Mouse (Mus musculus) left cerebral cortex, adult 9 months (tissue): ENCODE data around the gene Gpr37l1.

Source experiments
- DNase-seq, 2 experiments: peaks; one replicate each; pipeline ENCODE4 v3.0.0; 2022; ENCODE audit warnings: low spot score in 2 of 2

The Gpr37l1 gene

DNA sequence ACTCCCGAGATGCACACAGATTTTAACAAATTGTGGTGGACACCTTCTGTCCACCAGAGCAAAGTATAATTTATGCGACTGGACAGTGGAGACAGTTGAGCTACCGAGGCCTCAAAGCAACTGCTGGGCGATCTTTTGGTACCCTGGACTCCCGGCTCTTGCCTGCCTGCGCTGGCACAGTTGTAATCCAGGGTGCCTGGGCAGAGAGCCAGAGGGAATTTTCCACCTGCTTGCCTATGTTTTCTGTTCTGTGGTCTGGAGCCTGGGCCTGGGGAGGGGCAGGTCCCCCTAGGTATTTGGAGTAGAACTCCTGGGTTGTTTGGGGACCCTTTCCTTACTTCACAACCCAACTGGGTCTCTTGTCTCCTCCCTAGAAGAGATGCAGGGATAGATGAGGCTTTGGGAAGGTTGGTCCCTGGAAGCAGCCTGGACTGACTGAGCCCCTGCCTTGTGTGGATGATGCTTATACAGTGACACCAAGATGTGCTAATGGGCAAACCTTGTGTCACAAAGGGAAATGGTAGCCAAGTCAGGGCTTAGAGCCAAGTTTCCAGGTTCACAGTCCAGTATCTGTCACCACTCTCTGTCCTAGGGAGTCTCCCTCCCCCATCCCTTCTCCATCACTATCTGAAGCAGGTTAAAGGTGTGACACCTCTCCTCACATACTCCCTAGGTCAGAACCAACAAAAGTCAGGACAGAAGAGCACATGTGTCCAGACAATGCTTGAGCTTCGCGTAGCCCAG is 14.6 kb upstream of the Gpr37l1 start:
- DNase-seq = no peak

DNA sequence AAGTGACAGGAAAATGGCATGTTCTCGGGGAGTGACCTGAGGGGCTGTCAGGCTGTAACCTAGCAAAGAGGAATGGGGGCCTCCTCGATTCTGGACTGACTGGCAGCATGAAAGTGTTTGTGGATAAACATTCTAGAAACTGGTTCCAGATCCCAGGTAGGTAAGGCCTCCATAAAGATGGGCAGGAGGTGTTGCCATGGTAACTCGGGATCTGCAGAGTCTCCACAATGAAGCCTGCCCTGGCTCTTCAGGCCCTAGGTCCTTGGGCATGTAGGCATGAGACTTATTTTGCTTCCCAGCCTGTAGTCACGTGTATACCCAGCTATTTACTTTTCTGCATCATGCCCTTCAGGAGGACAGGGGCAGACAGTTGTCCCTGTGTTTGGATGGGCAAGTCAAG is 13.8 kb upstream of the Gpr37l1 start:
- DNase-seq = no peak

DNA sequence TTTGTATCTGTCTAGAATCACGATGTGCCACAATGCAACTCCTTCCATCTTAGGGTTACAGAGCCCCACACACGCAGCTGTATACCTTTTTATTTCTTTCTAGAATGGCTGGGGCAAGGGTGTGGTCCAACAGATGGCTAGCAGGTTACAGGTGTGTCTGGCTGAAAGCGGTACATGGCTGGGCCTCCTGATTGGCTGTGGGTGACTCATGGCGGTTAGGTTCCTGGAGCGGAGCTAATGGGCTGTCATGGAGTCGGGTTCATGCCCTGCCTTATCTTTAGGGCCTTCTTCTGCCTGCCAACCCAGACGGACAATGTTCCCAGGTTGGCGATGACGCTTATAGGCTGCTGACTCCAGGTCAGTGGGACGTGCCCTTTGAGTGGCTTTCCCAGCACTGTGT is 13.3 kb upstream of the Gpr37l1 start:
- DNase-seq = no peak

DNA sequence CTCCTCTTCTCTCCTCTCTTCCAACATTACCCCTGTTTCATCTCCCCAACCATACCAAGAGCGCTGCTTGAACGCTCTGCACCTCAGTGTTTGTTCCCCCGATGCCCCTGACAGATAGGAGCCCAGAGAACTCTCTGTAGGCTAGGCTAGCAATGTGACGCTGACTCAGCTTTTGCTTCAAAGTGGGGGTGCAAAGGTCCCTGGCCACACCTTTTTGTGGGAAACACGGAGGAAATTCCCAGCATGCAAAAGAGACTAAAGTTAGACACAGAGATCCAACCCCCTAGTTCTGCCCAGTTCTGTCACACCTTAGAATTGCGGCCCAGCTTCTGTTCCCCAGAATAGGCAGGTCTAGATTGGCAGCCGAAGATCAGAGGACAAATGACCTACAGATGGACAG is 11.4 kb upstream of the Gpr37l1 start:
- DNase-seq = no peak

DNA sequence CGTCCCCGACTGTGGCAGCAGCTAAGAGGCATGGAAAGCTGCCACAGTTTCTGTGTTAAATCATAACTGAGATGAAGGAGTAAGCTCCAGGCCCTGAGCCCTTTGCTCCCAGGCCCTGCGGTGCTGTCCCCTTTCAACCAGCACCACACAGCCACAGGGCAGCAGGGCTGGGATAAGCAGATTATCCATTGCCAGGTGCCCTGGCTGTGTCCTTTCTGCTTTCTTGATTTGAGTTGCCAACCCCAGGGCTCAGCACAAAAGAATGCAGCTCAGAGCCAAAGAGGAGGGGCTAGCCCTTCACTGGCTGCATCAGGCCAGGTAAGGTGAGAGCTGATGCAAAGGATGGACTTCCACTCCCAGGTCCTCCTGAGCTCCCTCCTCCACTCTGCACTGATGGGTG is 10.2 kb upstream of the Gpr37l1 start:
- no peak for DNase-seq

DNA sequence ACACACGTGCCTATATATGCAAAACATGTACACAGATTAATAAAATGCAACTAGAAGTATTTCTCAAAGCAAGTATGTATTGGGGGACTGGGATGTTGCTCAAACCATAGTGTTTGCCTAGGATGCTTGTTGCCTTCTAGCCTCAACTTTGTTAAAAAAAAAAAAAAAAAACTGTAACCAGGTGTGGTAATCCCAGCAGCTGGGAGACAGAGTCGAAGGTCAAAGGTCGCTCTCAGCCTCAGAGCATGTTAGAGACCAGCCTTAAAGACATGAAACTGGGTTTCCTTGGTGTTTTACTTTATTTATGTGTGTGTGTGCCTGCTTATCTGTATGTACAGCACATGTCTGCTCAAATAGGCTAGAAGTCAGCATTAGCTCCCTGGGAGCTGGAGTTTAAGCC is 7.7 kb upstream of the Gpr37l1 start:
- no peak for DNase-seq

DNA sequence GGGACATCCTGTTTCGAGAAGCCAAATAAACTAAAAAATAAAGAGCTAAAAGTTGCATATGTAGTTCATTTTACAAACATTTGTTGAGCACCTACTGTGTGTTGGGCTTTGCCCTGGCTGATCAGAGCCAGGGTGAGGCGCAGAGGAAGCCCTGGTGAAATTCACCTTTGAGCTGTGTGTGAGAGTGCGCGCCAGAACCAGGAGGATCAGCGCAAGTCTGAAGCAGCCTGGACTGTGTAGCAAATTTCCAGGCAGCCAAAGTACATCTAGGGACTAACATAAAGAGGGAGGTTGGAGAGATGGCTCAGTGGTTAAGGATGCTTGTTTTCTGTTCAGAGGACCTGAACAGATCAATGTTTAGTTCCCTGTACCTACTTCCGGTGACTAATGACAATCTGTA is 5.8 kb upstream of the Gpr37l1 start:
- no peak for DNase-seq

DNA sequence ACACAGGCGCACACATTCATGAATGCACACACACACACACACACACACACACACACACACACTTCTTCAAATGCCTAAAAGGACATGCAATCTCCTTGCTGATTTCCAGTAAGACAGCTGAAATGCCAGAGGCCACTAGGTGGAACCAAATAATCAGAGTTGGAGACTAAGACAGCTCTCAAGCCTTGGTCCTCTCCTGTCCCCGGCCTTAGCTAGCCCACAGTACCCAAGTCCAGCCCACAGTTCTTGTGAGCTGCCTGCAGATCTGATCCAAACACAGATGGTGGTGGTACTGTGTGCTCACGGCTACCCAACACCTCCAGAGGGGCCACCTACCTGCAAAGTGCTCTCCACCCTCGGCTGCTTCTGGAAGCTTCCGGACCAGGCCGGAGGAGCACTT is 4.5 kb upstream of the Gpr37l1 start:
- peak in 1 of 2 experiments; percentile 83 for DNase-seq

DNA sequence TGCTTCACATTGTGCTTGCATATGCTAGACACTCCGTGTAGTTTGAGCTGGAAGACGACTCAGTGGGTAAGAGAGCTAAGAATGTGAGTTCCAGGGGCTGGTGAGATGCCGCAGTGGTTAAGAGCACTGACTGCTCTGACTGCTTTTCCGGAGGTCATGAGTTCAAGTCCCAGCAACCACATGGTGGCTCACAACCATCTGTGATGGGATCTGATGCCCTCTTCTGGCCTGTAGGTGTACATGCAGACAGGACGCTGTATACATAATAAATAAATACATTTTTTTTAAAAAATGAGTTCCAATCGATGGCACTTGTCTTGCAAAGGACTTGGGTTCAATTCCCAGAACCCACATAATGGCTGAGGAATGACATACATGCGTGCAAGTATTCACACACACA is 3.7 kb upstream of the Gpr37l1 start:
- DNase-seq = no peak

DNA sequence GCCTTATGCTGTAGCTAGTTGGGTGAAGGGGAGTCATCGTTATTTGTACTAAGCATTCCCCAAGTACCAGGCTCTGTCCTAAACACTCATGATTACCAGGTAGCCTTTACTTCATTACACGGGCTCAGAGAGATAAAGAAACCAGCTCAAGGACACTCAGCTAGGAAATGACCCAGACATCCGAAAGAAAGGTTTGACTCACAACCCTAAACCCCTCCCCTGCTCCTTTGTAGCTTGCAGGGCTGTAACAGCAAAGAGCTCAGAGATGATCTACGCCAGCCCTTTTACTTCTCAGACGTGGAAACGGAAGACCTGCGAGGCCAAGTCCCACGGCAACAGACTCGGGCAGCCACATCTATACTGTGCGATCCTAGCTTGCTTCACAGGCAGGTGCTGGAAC is 2.8 kb upstream of the Gpr37l1 start:
- no peak for DNase-seq

DNA sequence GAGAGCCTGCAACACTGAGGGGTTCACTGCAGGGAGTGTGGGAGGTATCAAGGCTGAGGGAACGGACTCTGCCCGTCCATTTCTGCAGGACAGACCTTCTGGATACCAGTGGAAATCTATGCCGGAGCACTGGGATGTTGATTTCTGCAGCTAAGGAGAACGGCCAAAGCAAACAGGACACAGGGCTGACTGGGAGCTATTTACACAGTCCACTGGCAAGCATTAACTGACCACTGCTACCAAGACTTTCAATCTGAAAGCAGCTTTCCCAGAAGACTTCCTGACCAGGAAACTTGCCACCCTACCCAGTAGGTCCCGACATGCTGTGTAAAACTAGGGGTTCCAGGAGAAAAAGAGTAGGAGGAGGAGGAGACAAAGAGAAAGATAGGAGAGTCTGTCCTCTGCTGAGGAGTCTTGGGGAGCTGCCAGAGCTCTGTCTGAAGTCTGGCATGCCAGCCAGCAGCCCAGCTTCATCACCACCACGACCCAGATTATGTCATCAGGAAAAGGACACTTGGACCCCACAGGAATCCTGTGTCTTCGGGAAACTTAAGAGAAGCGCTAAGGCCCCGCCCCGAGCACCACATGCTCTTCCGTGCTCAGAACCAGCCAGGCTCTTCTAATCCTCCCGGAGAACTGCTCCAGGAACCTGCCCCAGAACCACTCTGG is 2.2 kb upstream of the Gpr37l1 start:
- DNase-seq = no peak

DNA sequence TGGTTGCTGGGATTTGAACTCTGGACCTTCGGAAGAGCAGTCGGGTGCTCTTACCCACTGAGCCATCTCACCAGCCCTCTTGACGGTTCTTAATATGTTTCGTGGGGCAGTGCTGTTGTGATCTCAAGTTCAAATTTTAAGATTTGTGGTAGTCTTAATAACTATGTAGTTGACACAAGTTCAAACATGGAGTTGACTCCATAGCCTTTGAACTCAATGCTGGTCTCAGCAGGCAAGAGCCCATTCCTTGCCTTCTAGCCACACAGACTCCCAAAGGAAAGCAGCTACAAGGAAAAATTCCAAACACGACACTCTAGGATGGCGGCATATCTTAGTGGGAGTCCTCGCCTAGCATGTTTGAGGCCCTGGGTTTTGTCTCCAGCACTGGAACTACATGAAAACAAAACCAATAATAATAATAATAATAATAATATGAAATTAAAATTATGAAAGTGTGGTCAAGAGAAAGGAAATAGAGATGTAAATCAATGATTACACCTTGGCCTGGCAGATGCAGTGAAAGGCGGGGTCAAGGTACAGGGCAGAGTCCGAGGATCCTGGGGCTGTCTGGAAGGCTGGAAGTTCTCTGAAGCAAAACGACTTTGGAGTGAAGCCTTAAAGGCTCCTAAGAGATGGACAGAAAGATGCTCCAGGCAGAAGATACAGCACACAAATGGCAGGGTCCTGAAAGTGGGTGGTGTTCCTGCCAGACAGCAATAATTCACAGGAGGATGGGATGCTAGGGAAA is 1.1 kb upstream of the Gpr37l1 start:
- DNase-seq = no peak

DNA sequence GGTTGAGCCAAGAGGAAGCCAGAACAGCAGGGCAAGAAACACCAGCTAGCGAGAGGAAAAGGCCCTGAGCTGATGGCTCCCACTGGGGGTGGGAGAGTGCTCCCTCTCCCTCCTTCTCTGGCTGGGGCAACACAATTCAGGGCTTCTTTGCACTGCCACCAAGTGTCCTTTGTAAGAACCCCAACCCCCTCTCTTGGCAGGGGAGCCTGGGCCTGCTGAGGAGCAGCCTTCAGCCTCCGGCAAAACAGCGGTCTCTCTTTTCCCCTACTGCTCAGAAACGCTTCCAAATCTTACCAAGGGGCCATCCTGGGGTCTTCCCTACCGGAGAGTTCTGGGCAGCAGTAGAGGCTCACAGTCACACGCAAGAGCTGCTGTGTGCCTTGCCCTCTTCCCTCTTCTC is 4.8 kb downstream of the Gpr37l1 start:
- DNase-seq = peak in 1 of 2 experiments; percentile 59

DNA sequence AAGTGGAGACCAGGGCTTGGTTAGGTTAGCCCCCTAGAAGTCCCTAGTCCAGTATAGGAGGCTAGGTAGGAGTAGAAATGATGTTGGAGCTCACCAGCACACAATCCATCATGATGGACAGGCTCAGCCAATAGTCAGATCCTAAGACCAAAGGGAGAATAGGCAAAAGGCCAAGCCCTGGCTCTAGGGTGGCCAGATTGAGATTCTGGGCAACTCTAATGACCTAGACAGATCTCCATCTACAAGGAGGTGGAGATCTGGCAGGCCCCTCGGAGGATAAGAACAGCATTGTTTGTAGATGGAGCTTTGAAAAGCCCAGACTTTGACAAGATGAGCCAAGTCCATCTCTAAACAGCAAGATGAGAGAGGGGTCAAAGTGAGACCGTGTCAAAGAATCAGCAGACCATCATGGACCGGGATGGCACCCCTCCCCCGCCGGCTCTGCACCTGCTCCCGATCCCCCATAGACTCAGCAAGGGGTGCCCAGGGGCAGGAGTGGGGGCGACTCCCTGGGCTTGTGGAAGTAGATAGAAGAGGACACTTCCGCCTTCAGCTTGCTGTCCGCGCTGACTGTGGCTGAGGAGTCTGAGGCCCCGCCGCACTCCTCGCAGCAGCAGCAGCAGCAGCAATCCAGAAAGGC is 7.0 kb downstream of the Gpr37l1 start:
- DNase-seq = no peak

DNA sequence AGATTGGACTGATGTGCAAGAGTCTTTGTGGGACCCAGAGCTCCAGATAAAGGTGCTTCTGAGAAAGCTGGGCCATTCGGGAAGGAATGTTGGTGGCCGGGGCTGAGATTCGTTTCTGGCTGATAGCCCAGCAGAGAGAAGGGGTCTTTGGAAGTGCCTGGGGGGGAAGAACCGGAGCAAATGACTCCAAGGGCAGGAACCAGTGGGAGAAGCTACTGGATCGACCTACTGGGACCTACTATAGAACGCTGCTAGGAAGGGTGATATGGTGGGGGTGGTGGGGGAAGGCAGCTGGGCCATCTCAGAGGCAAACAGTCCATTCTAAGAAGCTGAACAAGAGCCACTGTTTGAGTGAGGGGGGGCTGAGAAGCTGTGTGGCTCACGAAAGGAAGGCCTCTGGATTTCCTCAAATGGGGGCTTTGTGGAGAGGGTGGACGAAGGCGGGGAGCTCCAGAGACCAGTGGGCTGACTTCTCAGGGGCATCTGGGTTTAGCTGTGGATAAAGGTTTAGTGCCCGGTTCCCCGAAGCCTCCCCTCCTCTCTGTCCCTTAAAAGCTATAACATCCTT is 7.8 kb downstream of the Gpr37l1 start:
- no peak for DNase-seq

DNA sequence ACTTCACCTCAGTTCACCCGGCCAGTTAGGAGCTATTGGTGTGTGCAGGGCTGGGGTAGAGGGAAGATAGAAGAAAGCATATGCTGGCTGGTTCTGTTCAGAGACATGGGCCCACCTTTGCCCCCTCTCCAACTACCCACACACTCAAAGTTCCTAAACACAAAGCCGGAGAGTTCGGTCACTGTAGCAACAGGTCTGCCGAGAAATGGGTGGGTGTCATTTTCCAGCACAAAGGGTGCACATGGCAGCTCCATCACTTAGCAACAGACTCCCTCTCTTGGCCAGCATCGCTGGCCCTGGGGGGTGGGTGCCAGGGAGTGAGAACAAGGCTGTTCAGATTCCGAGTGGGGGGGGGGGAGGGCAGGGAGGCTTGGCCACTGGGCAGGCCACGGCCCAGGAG is 8.4 kb downstream of the Gpr37l1 start:
- peak in 1 of 2 experiments; percentile 62 for DNase-seq

DNA sequence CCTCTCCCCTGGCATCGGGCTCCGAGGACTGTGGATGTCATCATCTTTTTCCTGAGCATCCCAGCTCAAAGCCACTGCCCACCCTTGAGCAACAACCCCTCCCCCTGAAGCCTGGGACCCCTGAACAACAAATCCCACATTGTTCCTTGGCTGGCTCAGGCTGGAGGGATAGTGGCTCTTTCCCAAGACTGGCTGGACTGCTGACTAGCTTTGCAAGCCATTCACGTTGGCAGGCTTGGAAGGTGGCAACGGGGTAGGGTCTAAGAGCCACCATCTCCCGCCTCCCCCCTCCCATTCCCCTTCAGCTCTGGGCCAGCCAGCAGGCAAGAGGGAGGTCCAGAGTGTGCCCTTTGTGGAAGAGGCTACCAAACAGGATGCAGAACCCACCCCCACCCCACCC is 8.8 kb downstream of the Gpr37l1 start:
- DNase-seq = peak in 1 of 2 experiments; percentile 59

DNA sequence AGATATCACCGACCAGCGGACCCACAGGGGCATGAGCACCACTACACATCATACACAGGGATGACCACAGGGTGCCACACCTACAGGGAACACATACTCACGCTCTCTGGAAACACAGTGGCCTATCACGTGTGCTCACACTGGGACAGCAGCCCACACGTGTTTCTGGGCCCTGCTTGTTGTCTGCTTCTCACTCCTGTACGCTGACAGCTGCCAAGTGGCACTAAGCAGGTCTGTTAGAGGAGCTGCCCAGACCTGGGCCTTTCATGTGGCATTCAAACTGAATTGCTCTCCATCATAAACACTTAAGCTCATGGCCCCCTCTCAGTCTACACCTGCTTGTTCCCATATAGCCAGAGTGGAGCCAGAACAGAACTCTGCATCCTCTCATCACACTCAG is 11.2 kb downstream of the Gpr37l1 start:
- DNase-seq = no peak

DNA sequence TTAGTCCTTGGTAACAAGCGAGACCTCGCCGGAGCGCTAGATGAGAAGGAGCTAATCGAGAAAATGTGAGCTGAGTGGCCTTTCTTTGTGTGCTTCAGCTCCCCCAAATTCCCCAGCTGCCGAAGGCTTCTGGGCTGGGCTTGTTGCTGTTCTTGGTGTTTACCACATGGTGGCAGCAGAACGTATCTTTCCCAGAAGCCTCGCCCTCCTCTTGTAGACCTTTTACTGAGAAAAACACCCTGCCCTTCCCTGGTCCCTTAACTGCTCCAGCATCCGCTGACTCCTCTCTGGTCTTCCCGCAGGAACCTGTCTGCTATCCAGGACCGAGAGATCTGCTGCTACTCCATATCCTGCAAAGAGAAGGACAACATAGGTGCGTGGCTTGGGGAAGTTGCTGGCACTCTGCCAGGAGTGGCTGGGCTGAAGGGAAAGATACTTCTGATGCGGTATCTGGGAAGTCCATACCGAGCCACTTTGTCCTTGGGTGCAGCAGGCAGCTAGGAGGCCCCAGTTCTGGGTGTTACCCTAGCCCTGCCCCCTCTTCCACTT is 13.0 kb downstream of the Gpr37l1 start:
- peak; percentile 79 to 91 for DNase-seq

DNA sequence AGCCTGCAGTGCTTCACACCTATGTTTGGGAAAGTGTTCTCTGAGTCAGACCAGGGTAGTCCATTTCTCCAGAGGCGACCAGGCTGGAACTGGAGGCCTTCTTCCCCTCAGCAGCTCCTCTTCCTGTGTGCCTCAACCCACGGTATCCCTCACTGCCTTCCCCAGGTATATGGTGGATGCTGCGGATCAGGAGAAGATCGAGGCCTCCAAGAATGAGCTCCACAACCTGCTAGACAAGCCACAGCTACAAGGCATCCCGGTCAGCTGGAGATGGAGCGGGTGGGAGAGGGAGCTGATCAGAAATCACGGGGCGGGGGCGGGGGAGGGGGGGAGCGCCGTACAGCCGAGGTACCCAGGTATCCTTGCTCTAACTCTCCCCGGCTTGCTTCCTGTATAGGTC is 13.5 kb downstream of the Gpr37l1 start:
- DNase-seq = no peak

DNA sequence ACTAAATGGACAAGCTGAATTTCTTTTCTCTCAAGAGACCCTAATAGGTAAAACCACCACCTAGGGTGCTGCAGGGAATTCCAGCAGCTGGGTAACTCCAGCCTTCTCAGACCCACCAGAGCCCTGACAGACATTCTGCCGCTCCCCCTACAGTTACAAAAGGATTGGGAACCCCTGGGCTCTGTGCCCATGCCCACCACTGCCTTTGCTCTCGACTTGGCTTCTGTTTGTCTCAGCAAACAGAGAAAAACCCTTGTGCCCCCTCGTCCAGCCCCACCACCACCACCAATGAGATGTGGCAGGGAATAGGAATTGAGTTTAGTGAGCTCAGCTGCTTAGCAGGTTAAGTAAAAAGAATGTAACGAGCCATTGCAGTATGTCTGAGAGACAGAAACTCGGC is 18.5 kb downstream of the Gpr37l1 start:
- no peak for DNase-seq

DNA sequence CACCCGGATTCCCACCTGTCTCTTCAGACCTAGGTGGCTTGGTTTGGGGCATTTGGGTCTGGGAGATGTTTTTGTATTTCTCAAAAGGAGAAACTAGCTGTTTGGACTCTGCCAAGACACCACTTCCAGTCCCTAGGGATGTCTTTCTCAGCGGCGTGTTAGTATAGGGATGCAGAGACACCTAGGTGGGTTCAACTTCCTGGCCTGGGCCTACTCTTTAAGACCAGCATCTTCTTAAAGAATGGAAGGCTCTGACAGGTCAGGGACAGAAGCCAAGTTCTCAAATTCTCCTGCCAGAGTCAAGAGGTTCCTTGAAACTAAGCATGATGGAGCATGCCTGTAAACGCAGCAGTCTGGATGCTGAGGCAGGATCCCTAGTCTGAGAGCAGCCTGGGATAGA is 19.0 kb downstream of the Gpr37l1 start:
- no peak for DNase-seq
